Mouse (Mus musculus) ES-E14 (cell line): ENCODE measurements at regions not wholly inside any gene's neighbourhood (a gene's known extent, or its start where the extent isn't known, plus 50 kb on each side); places are given as distances from the start of the nearest gene placed in this dataset.

Source experiments
- DNase-seq: peaks from one replicate; pipeline ENCODE4 v3.0.0-alpha.2; 2013; ENCODE audit warnings: low read depth, low spot score
- H3K27ac ChIP-seq: 2 replicates; pipeline ENCODE4 v1.5.1; 2012; ENCODE audit warnings: low read depth, mild to moderate bottlenecking, low read length, moderate library complexity, mixed read lengths; ENCODE audit not compliant: poor library complexity, insufficient read depth, severe bottlenecking
- H3K36me3 ChIP-seq: 2 replicates; pipeline ENCODE4 v1.6.1; 2012; ENCODE audit warnings: mild to moderate bottlenecking, low read length, moderate library complexity, mixed read lengths; ENCODE audit not compliant: control insufficient read depth, poor library complexity, insufficient read depth, severe bottlenecking
- H3K4me1 ChIP-seq, 2 experiments: fragments of 150-350 bp in 1 of 2; sonication (generic) in 1 of 2; 2 replicates each; pipeline ENCODE4 v1.6.1; 2012; ENCODE audit warnings: low read length in 2 of 2, mild to moderate bottlenecking in 1 of 2, mixed read lengths in 1 of 2; ENCODE audit not compliant: control insufficient read depth in 2 of 2, insufficient read depth in 2 of 2, poor library complexity in 1 of 2
- H3K4me3 ChIP-seq, 2 experiments: fragments of 150-350 bp in 1 of 2; sonication (generic) in 1 of 2; 2 replicates each; pipeline ENCODE4 v1.5.1; 2012; ENCODE audit warnings: low read length in 2 of 2, low read depth in 1 of 2, mild to moderate bottlenecking in 1 of 2, mixed read lengths in 1 of 2; ENCODE audit not compliant: insufficient read depth in 1 of 2, poor library complexity in 1 of 2, severe bottlenecking in 1 of 2
- H3K9ac ChIP-seq: 2 replicates; pipeline ENCODE4 v1.6.1; 2012; ENCODE audit warnings: low read depth, mild to moderate bottlenecking, low read length, mixed read lengths; ENCODE audit not compliant: poor library complexity, insufficient read depth, severe bottlenecking
- H3K9me3 ChIP-seq: fragments of 150-350 bp; sonication (generic); 2 replicates; pipeline ENCODE4 v1.6.1; 2012; ENCODE audit warnings: low read depth, mild to moderate bottlenecking, low read length; ENCODE audit not compliant: control insufficient read depth, insufficient read depth
- CHD2 ChIP-seq: IDR thresholded peaks from 2 replicates; pipeline ENCODE4 v1.6.1; 2014; ENCODE audit warnings: mild to moderate bottlenecking, low read depth, low read length, inconsistent platforms
- HCFC1 ChIP-seq: IDR thresholded peaks from 2 replicates; pipeline ENCODE4 v1.6.1; 2012; ENCODE audit warnings: low read length, inconsistent platforms, borderline replicate concordance; ENCODE audit not compliant: insufficient read depth
- MAFK ChIP-seq: IDR thresholded peaks from 2 replicates; pipeline ENCODE4 v1.6.1; 2014; ENCODE audit warnings: mild to moderate bottlenecking, low read depth, low read length, inconsistent platforms; ENCODE audit not compliant: insufficient read depth
- ZC3H11A ChIP-seq: IDR thresholded peaks from 2 replicates; pipeline ENCODE4 v1.6.1; 2012; ENCODE audit warnings: low read depth, mild to moderate bottlenecking, inconsistent platforms, low read length, borderline replicate concordance
- ZNF384 ChIP-seq: IDR thresholded peaks from 2 replicates; pipeline ENCODE4 v1.6.1; 2012; ENCODE audit warnings: low read depth, low read length, inconsistent platforms
- in situ Hi-C, 2 experiments: fragments of 600-800 bp; cut with MboI; formaldehyde crosslinking; loops; one replicate each; pipeline ENCODE4 v1.15.1; 2025; ENCODE audit warnings: low sequenced_read_pairs in 2 of 2, inconsistent platforms in 1 of 2; ENCODE audit not compliant: unreplicated experiment in 2 of 2

DNA sequence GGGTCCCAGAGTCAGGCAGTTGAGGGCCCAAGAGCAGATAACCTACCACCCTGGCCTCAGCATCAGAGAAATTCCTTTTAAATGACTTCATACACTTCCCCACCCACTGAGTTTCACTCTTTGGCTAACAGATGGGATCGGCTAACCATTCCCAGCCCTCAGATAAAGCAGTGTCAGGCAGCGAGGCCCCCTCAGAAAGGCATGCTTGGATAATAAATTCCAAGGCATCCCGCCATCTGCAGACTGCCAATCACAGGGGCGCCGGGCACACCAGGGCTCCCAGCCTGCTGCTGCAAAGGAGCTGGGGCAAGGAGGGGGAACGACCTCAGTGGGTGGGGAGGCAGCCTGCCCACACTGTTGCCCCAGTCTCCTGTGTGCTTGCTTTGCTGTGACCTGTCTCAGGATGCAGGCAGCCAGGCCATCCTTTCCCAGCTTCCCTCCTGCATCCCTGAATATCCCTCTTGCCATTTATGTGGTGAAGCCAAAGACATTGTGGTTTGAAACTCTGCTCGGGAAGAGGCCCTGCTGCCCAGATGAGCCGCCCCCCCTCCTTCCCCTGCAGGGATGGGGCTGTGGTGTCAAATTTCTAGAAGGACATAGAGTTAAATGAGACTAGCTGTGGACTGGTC, 143.6 kb downstream of the Gm26897 start:
- H3K4me3 ChIP-seq, result no peak overlapping the region
- no peak overlapping the region for H3K9ac ChIP-seq
- TF ChIP-seq HCFC1 (no peak), MAFK (no peak), CHD2 (no peak), ZNF384 (no peak), ZC3H11A (no peak)
- peaks cover 0 to 10% of the 10 kb centered on the region in 2 experiments; a peak in 2 of 4 replicates for H3K4me1 ChIP-seq
- no peaks in the 10 kb centered on the region for H3K36me3 ChIP-seq
- in situ Hi-C loops, result no loop called here
- H3K9me3 ChIP-seq, result no peaks in the 10 kb centered on the region
- no peak overlapping the region; the same call in 1 of the 2 replicates for H3K27ac ChIP-seq
- no peak for DNase-seq

DNA sequence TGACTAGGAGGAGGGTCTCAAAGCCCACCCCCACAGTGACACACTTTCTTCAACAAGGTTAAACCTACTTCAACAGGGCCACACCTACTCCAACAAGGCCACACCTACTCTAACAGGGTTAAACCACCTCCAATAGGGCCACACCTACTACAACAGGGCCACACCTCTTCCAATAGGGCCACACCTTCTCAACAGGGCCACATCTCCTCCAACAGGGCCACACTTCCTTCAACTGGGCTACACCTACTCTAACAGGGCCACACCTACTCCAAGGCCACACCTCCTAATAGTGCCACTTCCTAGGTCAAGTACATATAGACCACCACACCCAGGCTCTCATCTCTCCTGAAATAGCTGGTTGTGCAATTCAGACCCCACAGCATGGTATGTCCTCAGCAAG, 145.3 kb downstream of the Gm26897 start:
- H3K9ac ChIP-seq, result no peak overlapping the region
- H3K4me3 ChIP-seq, result no peak overlapping the region
- in situ Hi-C loops, result no loop called here
- H3K4me1 ChIP-seq, result peaks cover 0 to 10% of the 10 kb centered on the region in 2 experiments; a peak in 2 of 4 replicates
- H3K9me3 ChIP-seq, result no peaks in the 10 kb centered on the region
- no peak overlapping the region for H3K27ac ChIP-seq
- no peaks in the 10 kb centered on the region for H3K36me3 ChIP-seq
- no peak for DNase-seq
- TF ChIP-seq ZC3H11A (no peak), HCFC1 (no peak)

DNA sequence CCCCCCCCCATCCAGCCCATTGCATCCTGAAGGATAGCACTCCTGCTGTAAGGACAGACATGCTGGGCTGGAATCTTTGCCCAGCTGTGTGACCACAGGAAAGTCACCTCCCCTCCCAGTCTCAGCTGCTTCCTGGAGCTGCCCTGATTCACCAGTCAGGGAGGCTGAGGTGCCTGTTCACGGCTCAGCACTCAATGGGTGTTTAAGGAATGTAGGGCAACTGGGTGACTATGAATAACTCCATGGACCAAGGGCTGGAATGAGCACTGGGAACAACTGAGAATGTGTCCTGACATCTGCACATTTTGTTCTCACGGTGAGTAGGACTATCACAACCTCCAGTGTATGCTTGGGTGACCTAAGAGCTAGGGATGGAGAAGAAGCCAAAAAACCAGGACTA, 146.5 kb downstream of the Gm26897 start:
- in situ Hi-C loops, result no loop called here
- no peak overlapping the region for H3K4me3 ChIP-seq
- no peak overlapping the region for H3K27ac ChIP-seq
- TF ChIP-seq CHD2 (no peak), ZNF384 (no peak), MAFK (no peak), ZC3H11A (no peak), HCFC1 (no peak)
- peaks cover 0 to 10% of the 10 kb centered on the region in 2 experiments; a peak in 2 of 4 replicates for H3K4me1 ChIP-seq
- H3K36me3 ChIP-seq, result no peaks in the 10 kb centered on the region
- DNase-seq, result no peak
- no peak overlapping the region for H3K9ac ChIP-seq
- no peaks in the 10 kb centered on the region for H3K9me3 ChIP-seq

DNA sequence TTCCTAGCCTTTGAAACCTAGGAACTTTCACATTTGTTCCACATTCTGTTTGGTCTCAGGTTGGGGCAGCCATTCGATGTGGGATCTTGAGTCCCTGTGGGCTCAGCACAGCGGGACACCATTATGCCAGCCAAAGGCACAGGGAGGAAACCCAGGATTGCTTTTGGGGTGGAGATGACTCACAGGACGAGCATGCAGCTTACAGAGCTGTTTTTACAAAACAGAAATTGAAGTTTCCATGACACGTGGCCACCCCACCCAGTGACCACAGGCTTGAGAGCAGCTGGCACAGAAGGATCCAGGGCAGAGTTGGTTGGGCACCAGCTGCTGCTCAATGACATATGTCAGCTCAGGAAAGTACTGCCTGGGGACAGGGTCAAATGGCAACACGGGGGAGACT, 147.8 kb downstream of the Gm26897 start:
- H3K36me3 ChIP-seq, result no peaks in the 10 kb centered on the region
- DNase-seq, result no peak
- H3K4me1 ChIP-seq, result peaks cover 0 to 10% of the 10 kb centered on the region in 2 experiments; a peak in 2 of 4 replicates
- no peak overlapping the region for H3K9ac ChIP-seq
- H3K4me3 ChIP-seq, result no peak overlapping the region
- no peaks in the 10 kb centered on the region for H3K9me3 ChIP-seq
- H3K27ac ChIP-seq, result no peak overlapping the region
- no peak for TF ChIP-seq MAFK
- TF ChIP-seq CHD2, result no peak
- no peak for TF ChIP-seq ZC3H11A
- no peak for TF ChIP-seq ZNF384
- no peak for TF ChIP-seq HCFC1
- in situ Hi-C loops, result no loop called here

DNA sequence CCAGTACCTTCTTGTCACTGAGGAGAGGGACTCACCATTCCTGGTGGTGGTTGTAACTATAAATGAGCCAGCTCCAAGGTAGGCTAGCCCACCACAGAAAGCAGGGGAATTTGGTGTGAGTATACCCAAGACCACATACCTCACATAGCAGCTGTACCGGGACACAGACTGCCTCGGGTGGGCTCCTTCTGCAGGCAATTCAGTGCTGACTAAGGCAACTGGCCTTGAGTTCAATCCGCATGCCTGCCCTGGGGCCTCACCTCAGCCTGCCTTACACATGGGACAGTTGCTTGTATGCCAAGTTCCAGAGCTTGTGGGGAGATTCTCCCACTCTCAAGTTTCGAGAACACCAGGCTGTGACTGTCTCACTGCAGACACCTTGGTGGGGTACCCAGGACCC, 153.6 kb downstream of the Gm26897 start:
- in situ Hi-C loops, result no loop called here
- Histone ChIP-seq H3K9ac (no peak overlapping the region), H3K4me1 (no peaks in the 10 kb centered on the region), H3K36me3 (no peaks in the 10 kb centered on the region), H3K27ac (no peak overlapping the region), H3K4me3 (no peak overlapping the region), H3K9me3 (no peaks in the 10 kb centered on the region)
- TF ChIP-seq CHD2, result no peak
- no peak for TF ChIP-seq ZC3H11A
- TF ChIP-seq ZNF384, result no peak
- no peak for TF ChIP-seq HCFC1
- no peak for TF ChIP-seq MAFK
- no peak for DNase-seq
